Mouse (Mus musculus): ENCODE measurements around the gene Larp1b. TPM values are rescaled to one million over a fixed set of nuclear protein-coding genes. Genes with fewer than 3 reads are reported as not detected.

Larp1b gene
- polyA plus RNA-seq, 1 experiment from 2014 or later: 9.9 TPM

GRCm38 (mm10) chr3:41009990-41010389 is 60.4 kb downstream of the Larp1b start:
- Histone ChIP-seq H3K27ac (ENCODE audit: low read depth, low read length) (no peak overlapping the region), H3K9ac (ENCODE audit: low read depth, low read length) (no peak overlapping the region), H3K9me3 (ENCODE audit: control insufficient read depth, low read length) (no peaks in the 10 kb centered on the region), H3K4me2 (no peak overlapping the region), H3K27me3 (replicated peaks; ENCODE audit: control insufficient read depth, insufficient read depth, low read length) (no peaks in the 10 kb centered on the region), H3K4me1 (replicated peaks; ENCODE audit: control insufficient read depth, insufficient read depth, low read length) (no peaks in the 10 kb centered on the region), H3K4me3 (ENCODE audit: low read depth, low read length) (no peak overlapping the region), H3K36me3 (ENCODE audit: control insufficient read depth, insufficient read depth, low read length) (no peaks in the 10 kb centered on the region)
- WGBS: 85% methylated on average over 3 of the region's 3 CpGs
- no peak for DNase-seq (ENCODE audit: low spot score)
- no peak for ATAC-seq (replicated peaks; ENCODE audit: low FRiP score)

GRCm38 (mm10) chr3:41010701-41011100 is 61.1 kb downstream of the Larp1b start:
- Histone ChIP-seq H3K4me1 (replicated peaks; ENCODE audit: control insufficient read depth, insufficient read depth, low read length) (no peaks in the 10 kb centered on the region), H3K4me3 (ENCODE audit: low read depth, low read length) (no peak overlapping the region), H3K9ac (ENCODE audit: low read depth, low read length) (no peak overlapping the region), H3K36me3 (ENCODE audit: control insufficient read depth, insufficient read depth, low read length) (no peaks in the 10 kb centered on the region), H3K4me2 (no peak overlapping the region), H3K27ac (ENCODE audit: low read depth, low read length) (no peak overlapping the region), H3K27me3 (replicated peaks; ENCODE audit: control insufficient read depth, insufficient read depth, low read length) (no peaks in the 10 kb centered on the region), H3K9me3 (ENCODE audit: control insufficient read depth, low read length) (no peaks in the 10 kb centered on the region)
- WGBS: 65% methylated on average over 6 of the region's 6 CpGs
- ATAC-seq (replicated peaks; ENCODE audit: low FRiP score): no peak
- DNase-seq (ENCODE audit: low spot score): no peak

GRCm38 (mm10) chr3:41012451-41012850 is 62.8 kb downstream of the Larp1b start:
- Histone ChIP-seq H3K27ac (ENCODE audit: low read depth, low read length) (no peak overlapping the region), H3K36me3 (ENCODE audit: control insufficient read depth, insufficient read depth, low read length) (no peaks in the 10 kb centered on the region), H3K27me3 (replicated peaks; ENCODE audit: control insufficient read depth, insufficient read depth, low read length) (no peaks in the 10 kb centered on the region), H3K9ac (ENCODE audit: low read depth, low read length) (no peak overlapping the region), H3K4me2 (no peak overlapping the region), H3K4me1 (replicated peaks; ENCODE audit: control insufficient read depth, insufficient read depth, low read length) (no peaks in the 10 kb centered on the region), H3K4me3 (ENCODE audit: low read depth, low read length) (no peak overlapping the region), H3K9me3 (ENCODE audit: control insufficient read depth, low read length) (no peaks in the 10 kb centered on the region)
- WGBS: 91% methylated on average over 7 of the region's 7 CpGs
- no peak for ATAC-seq (replicated peaks; ENCODE audit: low FRiP score)
- DNase-seq (ENCODE audit: low spot score): no peak

- DNase-seq (ENCODE audit: low spot score) (no peak), ATAC-seq (replicated peaks; ENCODE audit: low FRiP score) (no peak)
- no peaks in the 10 kb centered on the region for H3K27me3 ChIP-seq (replicated peaks; ENCODE audit: control insufficient read depth, insufficient read depth, low read length)
- no peak overlapping the region for H3K4me2 ChIP-seq
- H3K4me3 ChIP-seq (ENCODE audit: low read depth, low read length): no peak overlapping the region
- no peak overlapping the region for H3K9ac ChIP-seq (ENCODE audit: low read depth, low read length)
- H3K4me1 ChIP-seq (replicated peaks; ENCODE audit: control insufficient read depth, insufficient read depth, low read length): no peaks in the 10 kb centered on the region
- no peaks in the 10 kb centered on the region for H3K36me3 ChIP-seq (ENCODE audit: control insufficient read depth, insufficient read depth, low read length)
- H3K27ac ChIP-seq (ENCODE audit: low read depth, low read length): no peak overlapping the region
- no peaks in the 10 kb centered on the region for H3K9me3 ChIP-seq (ENCODE audit: control insufficient read depth, low read length)
- WGBS: 74% methylated on average over 6 of the region's 6 CpGs
Observed at GRCm38 (mm10) chr3:41014946-41015345, 65.3 kb downstream of the Larp1b start.

GRCm38 (mm10) chr3:41018022-41018608 is 68.5 kb downstream of the Larp1b start:
- Histone ChIP-seq H3K4me3 (ENCODE audit: low read depth, low read length) (no peak overlapping the region), H3K4me1 (replicated peaks; ENCODE audit: control insufficient read depth, insufficient read depth, low read length) (no peaks in the 10 kb centered on the region), H3K9me3 (ENCODE audit: control insufficient read depth, low read length) (no peaks in the 10 kb centered on the region), H3K36me3 (ENCODE audit: control insufficient read depth, insufficient read depth, low read length) (no peaks in the 10 kb centered on the region), H3K9ac (ENCODE audit: low read depth, low read length) (no peak overlapping the region), H3K27me3 (replicated peaks; ENCODE audit: control insufficient read depth, insufficient read depth, low read length) (no peaks in the 10 kb centered on the region), H3K27ac (ENCODE audit: low read depth, low read length) (no peak overlapping the region), H3K4me2 (no peak overlapping the region)
- DNase-seq (ENCODE audit: low spot score): no peak
- WGBS: 69% methylated on average over 3 of the region's 3 CpGs
- ATAC-seq (replicated peaks; ENCODE audit: low FRiP score): no peak

- DNase-seq (ENCODE audit: low spot score): no peak
- no peak for ATAC-seq (replicated peaks; ENCODE audit: low FRiP score)
- Histone ChIP-seq H3K4me2 (no peak overlapping the region), H3K4me1 (replicated peaks; ENCODE audit: control insufficient read depth, insufficient read depth, low read length) (no peaks in the 10 kb centered on the region), H3K9me3 (ENCODE audit: control insufficient read depth, low read length) (no peaks in the 10 kb centered on the region), H3K27me3 (replicated peaks; ENCODE audit: control insufficient read depth, insufficient read depth, low read length) (no peaks in the 10 kb centered on the region), H3K9ac (ENCODE audit: low read depth, low read length) (no peak overlapping the region), H3K36me3 (ENCODE audit: control insufficient read depth, insufficient read depth, low read length) (no peaks in the 10 kb centered on the region), H3K4me3 (ENCODE audit: low read depth, low read length) (no peak overlapping the region), H3K27ac (ENCODE audit: low read depth, low read length) (no peak overlapping the region)
- WGBS: 76% methylated on average over 7 of the region's 7 CpGs
Observed at GRCm38 (mm10) chr3:41020687-41021086, 71.1 kb downstream of the Larp1b start.

GRCm38 (mm10) chr3:41021980-41022379 is 72.4 kb downstream of the Larp1b start:
- Histone ChIP-seq H3K27ac (ENCODE audit: low read depth, low read length) (no peak overlapping the region), H3K9me3 (ENCODE audit: control insufficient read depth, low read length) (no peaks in the 10 kb centered on the region), H3K36me3 (ENCODE audit: control insufficient read depth, insufficient read depth, low read length) (no peaks in the 10 kb centered on the region), H3K9ac (ENCODE audit: low read depth, low read length) (no peak overlapping the region), H3K27me3 (replicated peaks; ENCODE audit: control insufficient read depth, insufficient read depth, low read length) (no peaks in the 10 kb centered on the region), H3K4me2 (no peak overlapping the region), H3K4me3 (ENCODE audit: low read depth, low read length) (no peak overlapping the region), H3K4me1 (replicated peaks; ENCODE audit: control insufficient read depth, insufficient read depth, low read length) (no peaks in the 10 kb centered on the region)
- no peak for ATAC-seq (replicated peaks; ENCODE audit: low FRiP score)
- 68% methylated on average over 6 of the region's 6 CpGs for WGBS
- DNase-seq (ENCODE audit: low spot score): no peak

GRCm38 (mm10) chr3:41030705-41031104 is 81.1 kb downstream of the Larp1b start:
- no peak overlapping the region for H3K9ac ChIP-seq (ENCODE audit: low read depth, low read length)
- ATAC-seq (replicated peaks; ENCODE audit: low FRiP score) (no peak), DNase-seq (ENCODE audit: low spot score) (no peak)
- H3K27me3 ChIP-seq (replicated peaks; ENCODE audit: control insufficient read depth, insufficient read depth, low read length): no peaks in the 10 kb centered on the region
- no peaks in the 10 kb centered on the region for H3K36me3 ChIP-seq (ENCODE audit: control insufficient read depth, insufficient read depth, low read length)
- WGBS: 83% methylated on average over 1 of the region's 1 CpGs
- no peaks in the 10 kb centered on the region for H3K9me3 ChIP-seq (ENCODE audit: control insufficient read depth, low read length)
- H3K4me3 ChIP-seq (ENCODE audit: low read depth, low read length): no peak overlapping the region
- no peaks in the 10 kb centered on the region for H3K4me1 ChIP-seq (replicated peaks; ENCODE audit: control insufficient read depth, insufficient read depth, low read length)
- no peak overlapping the region for H3K27ac ChIP-seq (ENCODE audit: low read depth, low read length)
- no peak overlapping the region for H3K4me2 ChIP-seq

GRCm38 (mm10) chr3:41031286-41032210 is 81.9 kb downstream of the Larp1b start:
- ATAC-seq (replicated peaks; ENCODE audit: low FRiP score): no peak
- no peaks in the 10 kb centered on the region for H3K4me1 ChIP-seq (replicated peaks; ENCODE audit: control insufficient read depth, insufficient read depth, low read length)
- DNase-seq (ENCODE audit: low spot score): no peak

More at GRCm38 (mm10) chr3:41031286-41032210, 81.9 kb downstream of the Larp1b start:
- Histone ChIP-seq H3K4me2 (no peak overlapping the region), H3K9me3 (ENCODE audit: control insufficient read depth, low read length) (no peaks in the 10 kb centered on the region), H3K27ac (ENCODE audit: low read depth, low read length) (no peak overlapping the region), H3K27me3 (replicated peaks; ENCODE audit: control insufficient read depth, insufficient read depth, low read length) (no peaks in the 10 kb centered on the region), H3K36me3 (ENCODE audit: control insufficient read depth, insufficient read depth, low read length) (no peaks in the 10 kb centered on the region), H3K4me3 (ENCODE audit: low read depth, low read length) (no peak overlapping the region), H3K9ac (ENCODE audit: low read depth, low read length) (no peak overlapping the region)
- WGBS: 72% methylated on average over 12 of the region's 12 CpGs
